Mouse (Mus musculus) kidney, adult 9 months (tissue): ENCODE measurements around the gene Lsamp.
"Not testable (repeated sequence)": the region's sequence is repeated elsewhere in the genome, so short reads cannot be mapped to it uniquely, and the experiment has no call there.

Source experiments
- DNase-seq: peaks from one replicate; pipeline ENCODE4 v3.0.0; 2022

Gene Lsamp

GRCm38 (mm10) chr16:41965636-41966035 lies 1981.5 kb downstream of the Lsamp start:
- DNase-seq: no peak

GRCm38 (mm10) chr16:41969215-41969614 lies 1985.1 kb downstream of the Lsamp start:
- no peak for DNase-seq

DNA sequence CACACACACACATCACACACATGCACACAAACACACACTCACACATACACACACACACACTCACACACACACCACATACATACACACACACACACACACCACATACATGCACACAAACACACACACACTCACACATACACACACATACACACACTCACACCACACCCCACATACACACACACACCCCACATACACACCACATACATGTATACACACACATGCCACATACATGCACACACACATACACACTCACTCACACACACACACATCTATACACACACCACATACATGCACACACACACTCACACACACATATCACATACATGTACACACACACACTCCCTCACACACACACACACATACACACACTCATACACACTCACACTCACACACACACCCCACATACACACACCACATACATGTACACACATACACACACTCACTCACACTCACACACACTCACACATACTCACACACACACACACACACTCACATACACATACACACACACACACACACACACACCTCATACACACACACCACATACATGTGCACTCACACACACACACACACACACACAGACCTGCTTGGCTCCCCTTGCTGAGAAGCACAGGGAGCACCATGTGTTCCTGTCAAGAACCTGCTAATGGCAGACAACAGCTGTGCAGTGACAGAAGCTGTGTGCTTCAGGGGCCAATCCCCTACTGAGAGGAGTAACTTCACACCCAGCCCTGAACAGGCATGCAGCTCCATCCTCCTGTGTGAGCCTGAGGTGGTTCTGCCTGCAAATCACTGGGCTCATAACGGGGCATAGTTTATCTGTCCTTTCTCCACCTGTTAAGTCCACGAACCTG lies 1990.9 kb downstream of the Lsamp start:
- DNase-seq: no peak

DNA sequence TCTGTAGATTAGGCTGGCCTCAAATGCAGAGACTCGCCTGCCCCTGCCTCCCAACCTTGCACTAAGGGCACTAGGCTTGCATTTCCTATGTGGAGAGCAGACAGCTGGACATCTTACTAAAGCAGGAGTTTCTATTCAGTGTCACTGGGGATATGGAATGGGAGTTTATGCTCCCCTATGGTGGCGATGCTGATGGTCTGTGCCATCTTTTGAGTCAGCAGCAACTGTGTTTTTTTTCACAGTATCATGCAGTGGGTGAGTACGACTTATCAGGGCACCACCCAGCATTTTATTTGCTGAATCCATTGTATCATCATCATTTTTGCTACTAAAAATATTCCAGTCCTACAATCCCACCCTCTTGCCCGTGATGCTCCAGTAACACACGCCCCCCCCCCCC lies 1992.7 kb downstream of the Lsamp start:
- no peak for DNase-seq

GRCm38 (mm10) chr16:41996956-41997355 lies 2012.8 kb downstream of the Lsamp start:
- no peak for DNase-seq

GRCm38 (mm10) chr16:42002925-42003324 lies 2018.8 kb downstream of the Lsamp start:
- DNase-seq: no peak

DNA sequence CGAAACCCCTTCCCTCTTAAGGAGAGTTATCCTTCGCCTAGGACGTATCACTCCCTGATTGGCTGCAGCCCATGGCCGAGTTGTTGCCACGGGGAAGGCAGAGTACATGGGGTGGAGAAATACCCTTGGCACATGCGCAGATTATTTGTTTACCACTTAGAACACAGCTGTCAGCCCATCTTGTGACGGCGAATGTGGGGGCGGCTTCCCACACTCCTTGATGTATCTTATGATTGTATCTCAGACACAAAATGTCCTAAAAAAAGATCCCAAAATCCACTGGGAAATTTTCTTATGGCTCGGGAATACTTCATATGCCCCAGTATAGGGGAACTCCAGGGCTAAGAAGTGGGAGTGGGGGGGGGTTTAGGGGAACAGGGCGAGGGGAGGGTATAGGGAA lies 2019.3 kb downstream of the Lsamp start:
- not testable (repeated sequence) for DNase-seq

- no peak for DNase-seq
Observed at GRCm38 (mm10) chr16:42004166-42004565, 2020.0 kb downstream of the Lsamp start.

- no peak for DNase-seq
Observed at GRCm38 (mm10) chr16:42014937-42015336, 2030.8 kb downstream of the Lsamp start.

DNA sequence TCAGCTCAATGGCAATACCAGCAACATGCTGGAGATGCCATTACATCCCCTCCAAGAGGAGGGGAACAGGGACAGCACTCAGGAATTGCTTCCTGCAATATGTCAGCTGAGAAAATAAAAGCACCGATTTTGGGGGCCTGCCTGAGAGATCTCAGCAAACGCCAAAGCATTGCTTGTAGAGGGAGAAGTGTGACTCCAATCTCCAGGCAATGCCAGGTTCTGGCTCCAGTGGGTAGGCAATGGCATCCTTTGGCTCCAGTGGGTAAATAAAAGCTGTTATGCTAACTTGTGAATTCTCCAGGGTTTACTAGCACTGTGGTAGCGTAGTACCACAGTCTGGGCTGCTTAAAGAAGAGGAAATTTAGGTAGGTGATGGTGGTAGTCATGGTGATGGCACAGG lies 2031.3 kb downstream of the Lsamp start:
- no peak for DNase-seq

DNA sequence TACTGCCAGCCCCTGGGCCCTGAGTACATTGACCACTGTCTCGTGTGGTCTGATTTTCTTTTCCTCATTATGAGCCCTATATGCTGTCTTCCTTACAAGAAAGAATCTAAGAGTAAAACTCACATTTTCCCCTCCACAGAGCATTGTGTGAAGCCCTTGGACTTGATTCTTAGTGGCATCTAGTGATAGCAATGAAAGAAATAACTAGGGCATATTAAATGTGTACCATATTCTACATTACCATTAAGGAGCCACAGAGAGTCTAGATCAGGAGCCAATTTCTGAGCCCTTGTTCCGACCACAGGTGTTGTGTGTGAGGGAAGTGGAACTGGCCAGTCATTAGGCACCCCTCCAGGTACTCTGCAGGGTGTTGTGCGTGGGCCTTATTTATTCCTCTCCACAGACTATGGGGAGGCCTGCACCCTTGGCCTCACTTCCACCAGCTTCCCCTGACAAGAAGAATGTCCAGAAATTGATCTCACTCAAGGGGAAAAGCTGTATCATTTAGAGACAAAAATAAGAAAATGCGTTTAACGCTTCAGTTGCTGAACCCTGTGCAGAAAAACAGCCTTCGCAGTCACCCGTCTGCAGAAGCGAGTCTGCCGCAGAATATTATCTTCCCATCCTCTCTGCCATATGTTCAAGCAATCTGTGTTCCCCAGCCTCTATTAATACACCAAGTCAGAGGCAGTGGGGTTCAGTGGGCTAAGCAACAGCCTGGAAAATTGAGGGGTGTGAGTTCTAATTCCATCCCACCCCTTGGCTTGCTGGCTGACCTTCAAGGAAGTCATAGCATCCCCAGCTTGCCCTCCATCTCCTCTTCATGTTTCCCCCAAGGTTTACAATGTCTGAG lies 2032.9 kb downstream of the Lsamp start:
- no peak for DNase-seq

GRCm38 (mm10) chr16:42022566-42022965 lies 2038.4 kb downstream of the Lsamp start:
- no peak for DNase-seq

- no peak for DNase-seq
Observed at GRCm38 (mm10) chr16:42032030-42032429, 2047.9 kb downstream of the Lsamp start.

DNA sequence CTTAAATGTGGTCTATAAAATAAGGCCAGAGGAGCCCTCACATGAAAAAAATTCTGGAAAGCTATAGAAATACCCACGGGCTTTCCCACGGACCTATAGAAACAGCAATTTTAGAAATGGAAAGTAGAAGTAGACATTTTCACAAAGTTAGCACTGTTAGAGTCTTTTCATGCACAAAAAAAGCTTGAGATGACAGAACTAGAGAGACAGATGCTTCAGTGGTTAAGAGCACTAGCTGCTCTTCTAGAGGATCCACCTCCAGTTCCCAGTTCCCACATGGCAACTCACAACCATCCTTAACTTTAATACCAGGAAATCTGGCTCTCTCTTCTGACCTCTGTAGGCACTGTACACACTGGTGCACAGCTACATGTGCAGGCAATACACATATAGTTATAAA lies 2049.3 kb downstream of the Lsamp start:
- DNase-seq: no peak

DNA sequence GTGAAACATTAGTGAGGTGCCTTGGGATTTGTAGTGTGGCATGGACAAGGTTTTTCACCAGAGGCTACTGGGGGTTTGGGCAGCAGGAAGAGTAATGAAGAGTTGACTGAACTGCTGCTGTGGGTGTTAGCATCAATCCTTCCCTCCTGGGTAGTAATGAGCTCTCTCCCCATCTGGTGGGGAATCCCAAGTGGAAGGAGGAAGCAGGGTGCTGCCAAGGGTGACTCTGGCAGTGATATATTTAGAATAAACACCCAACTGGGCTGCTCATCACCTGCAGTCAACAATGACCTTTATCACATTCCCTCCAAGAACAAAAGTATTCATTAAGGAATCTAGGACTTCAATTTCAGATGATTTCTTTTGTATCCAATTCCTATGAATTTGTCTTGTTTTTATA lies 2064.0 kb downstream of the Lsamp start:
- DNase-seq: no peak

GRCm38 (mm10) chr16:42059927-42060326 lies 2075.8 kb downstream of the Lsamp start:
- DNase-seq: no peak

GRCm38 (mm10) chr16:42074325-42074724 lies 2090.2 kb downstream of the Lsamp start:
- no peak for DNase-seq

- DNase-seq: no peak
Observed at GRCm38 (mm10) chr16:42079573-42079972, 2095.4 kb downstream of the Lsamp start.

DNA sequence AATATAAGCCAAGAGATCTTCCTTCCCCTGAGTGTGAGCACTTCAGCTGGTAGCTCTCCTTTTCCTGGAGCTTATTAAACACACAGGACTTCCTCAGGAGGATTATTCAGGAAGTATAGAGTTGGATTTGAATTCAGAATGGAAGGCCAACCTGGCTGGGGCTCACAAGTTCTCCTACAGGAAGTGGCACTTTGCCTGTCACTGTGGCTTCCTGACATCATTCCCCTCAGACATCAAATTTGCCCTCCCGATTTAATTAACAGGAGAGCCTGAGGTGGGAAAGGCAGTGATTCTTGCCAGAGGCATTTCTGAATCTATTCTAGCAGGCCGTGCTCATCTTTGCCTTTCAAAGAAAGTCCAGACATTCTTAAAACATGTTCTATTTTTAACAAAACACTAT lies 2097.4 kb downstream of the Lsamp start:
- DNase-seq: no peak

DNA sequence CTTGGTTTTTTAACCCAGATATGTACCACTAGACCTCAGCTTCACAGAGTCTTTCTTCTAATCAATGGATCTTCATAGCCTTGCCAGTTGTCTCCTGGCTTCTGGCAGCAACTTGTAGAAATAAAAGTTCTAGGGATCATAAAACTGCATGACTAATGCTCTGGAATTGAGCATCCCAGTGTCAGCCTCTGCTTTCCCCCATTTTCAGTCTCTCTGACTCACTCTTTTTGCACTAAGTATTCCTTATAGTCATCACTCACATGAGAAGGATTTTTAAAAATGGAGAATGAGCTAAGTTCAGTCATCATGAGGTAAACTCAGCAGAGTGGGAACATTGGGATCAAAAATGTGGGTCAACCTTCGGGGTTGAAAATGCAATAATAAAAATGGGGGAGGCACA lies 2113.3 kb downstream of the Lsamp start:
- DNase-seq: no peak

DNA sequence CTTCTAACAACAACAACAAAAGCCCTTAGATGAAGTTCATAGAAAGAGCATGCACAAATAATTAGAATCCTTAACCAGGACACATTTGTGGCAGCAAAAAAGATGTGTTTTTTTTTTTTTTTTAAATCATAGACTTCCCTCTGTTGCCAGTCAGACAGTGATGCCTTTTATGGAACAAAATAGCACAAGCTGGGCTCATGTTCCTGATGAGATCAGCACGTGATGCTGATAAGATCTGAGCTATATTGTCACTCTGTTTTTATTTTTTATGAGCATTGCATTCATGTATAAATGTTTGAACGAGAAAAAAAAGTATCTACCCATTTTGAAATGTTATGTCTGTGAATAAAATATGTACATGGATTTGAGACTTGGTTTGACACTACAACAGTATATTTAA lies 2118.0 kb downstream of the Lsamp start:
- no peak for DNase-seq

GRCm38 (mm10) chr16:42102635-42103034 lies 2118.5 kb downstream of the Lsamp start:
- DNase-seq: no peak

DNA sequence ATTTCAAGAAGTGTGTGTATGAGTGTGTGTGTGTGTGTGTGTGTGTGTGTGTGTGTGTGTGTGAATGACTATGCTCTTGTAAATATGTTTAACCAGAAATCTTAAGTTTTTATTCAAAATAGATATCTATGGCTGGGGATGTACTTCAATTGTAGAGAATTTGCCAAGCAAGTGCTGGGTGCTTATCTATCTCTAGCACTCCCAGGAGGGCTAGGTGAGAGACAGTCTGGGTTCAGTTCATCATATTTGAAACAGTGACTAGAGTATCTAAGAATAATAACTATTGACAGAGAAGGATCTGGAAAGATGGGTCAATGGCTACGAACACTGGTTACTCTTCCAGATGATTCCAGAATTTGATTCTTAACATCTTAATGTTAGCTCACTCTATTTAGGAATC lies 2128.1 kb downstream of the Lsamp start:
- no peak for DNase-seq

- no peak for DNase-seq
Observed at GRCm38 (mm10) chr16:42113246-42113645, 2129.1 kb downstream of the Lsamp start.
